Mouse (Mus musculus): Measurements from ENCODE around the gene Aaed1.

DNA sequence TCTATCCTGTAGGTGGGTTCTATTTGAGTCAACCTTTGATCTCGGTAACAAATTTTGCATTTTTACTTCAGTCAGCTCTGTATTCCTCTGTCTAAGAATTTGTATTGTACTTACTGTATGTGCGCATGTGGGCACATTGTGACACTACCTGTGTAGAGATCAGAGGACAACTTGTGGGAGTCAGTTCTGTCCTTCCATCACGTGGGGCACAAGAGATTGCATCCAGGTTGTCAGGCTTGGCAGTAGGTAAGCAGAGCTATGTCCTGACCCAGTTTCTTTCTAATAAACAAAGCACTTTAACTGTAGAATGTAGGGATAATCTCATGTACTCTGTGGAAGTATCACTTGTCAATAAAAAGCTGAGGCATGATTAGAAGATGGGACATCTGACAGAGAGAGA is 1.5 kb upstream of the Aaed1 start:
- TF ChIP-seq CTCF (IDR thresholded peaks at IDR 0.05) = no peak
- TF ChIP-seq EP300 (IDR thresholded peaks at IDR 0.05) = no peak

Data from lung, postnatal 0 days (tissue).